Mouse (Mus musculus) limb, embryonic 14.5 days (tissue): ENCODE results near the gene Nfkbid. TPM values are rescaled to one million over a fixed set of nuclear protein-coding genes. Genes with fewer than 3 reads are reported as not detected.
A peak's percentile ranks its signal among the peaks of the same experiment; 100 is the strongest.

Experiments
- ATAC-seq: fragments of 200-750 bp; cut with Nextera tagmentation; 2 replicates; pipeline ENCODE4 v1.8.0; 2017; ENCODE audit warnings: low read depth, moderate number of reproducible peaks, moderate TSS enrichment; ENCODE audit not compliant: low FRiP score
- DNase-seq: peaks from one replicate; pipeline ENCODE4 v3.0.0-alpha.2; 2015; ENCODE audit warnings: low spot score
- H3K27ac ChIP-seq: fragments of 300-500 bp; sonication (generic); replicated peaks from 2 replicates; pipeline ENCODE4 v1.5.1; 2014; ENCODE audit warnings: low read depth, mild to moderate bottlenecking, low read length, moderate library complexity, mixed read lengths
- H3K27me3 ChIP-seq: fragments of 300-500 bp; sonication (generic); 2 replicates; pipeline ENCODE4 v1.6.1; 2014; ENCODE audit warnings: low read length, mixed read lengths; ENCODE audit not compliant: control insufficient read depth, insufficient read depth
- H3K36me3 ChIP-seq: fragments of 300-500 bp; sonication (generic); 2 replicates; pipeline ENCODE4 v1.6.1; 2014; ENCODE audit warnings: mild to moderate bottlenecking, low read length, moderate library complexity, mixed read lengths; ENCODE audit not compliant: control insufficient read depth, insufficient read depth
- H3K4me1 ChIP-seq: fragments of 300-500 bp; sonication (generic); 2 replicates; pipeline ENCODE4 v1.6.1; 2014; ENCODE audit warnings: antibody characterized with exemption, low read length, mixed read lengths; ENCODE audit not compliant: control insufficient read depth, insufficient read depth
- H3K4me2 ChIP-seq: fragments of 300-500 bp; sonication (generic); replicated peaks from 2 replicates; pipeline ENCODE4 v1.6.1; 2014; ENCODE audit warnings: low read depth, mild to moderate bottlenecking, low read length, moderate library complexity; ENCODE audit not compliant: severe bottlenecking
- H3K4me3 ChIP-seq: fragments of 300-500 bp; sonication (generic); replicated peaks from 2 replicates; pipeline ENCODE4 v1.5.1; 2014; ENCODE audit warnings: low read length
- H3K9ac ChIP-seq: fragments of 300-500 bp; sonication (generic); 2 replicates; pipeline ENCODE4 v1.6.1; 2014; ENCODE audit warnings: mild to moderate bottlenecking, low read depth, low read length, moderate library complexity; ENCODE audit not compliant: severe bottlenecking
- H3K9me3 ChIP-seq: fragments of 300-500 bp; sonication (generic); 2 replicates; pipeline ENCODE4 v1.6.1; 2016; ENCODE audit warnings: low read length; ENCODE audit not compliant: control insufficient read depth
- POLR2A ChIP-seq: fragments of 200-500 bp; IDR thresholded peaks from 2 replicates; pipeline ENCODE4 v1.8.0; 2012; ENCODE audit warnings: inconsistent platforms, mild to moderate bottlenecking, moderate library complexity, borderline replicate concordance; ENCODE audit not compliant: insufficient read depth, insufficient read length; ENCODE audit errors: extremely low read depth
- WGBS: fragments of 180-500 bp; shearing (Covaris S2); extraction: QIAGEN DNeasy Blood & Tissue Kit; methylation state at CpG from one replicate; pipeline ENCODE4 v1.1.7; 2014; 5-methylcytosine and 5-hydroxymethylcytosine counted together
- polyA plus RNA-seq, 2 experiments: library from polyadenylated mRNA; depleted of rRNA in 1 of 2; stranded (reverse) in 1 of 2; unstranded in 1 of 2; fragments of >200 nt; fragmentation: Nextera tagmentation in 1 of 2; extraction: Ambion mirVana in 1 of 2; gene quantifications; 2 replicates each; pipeline versions ENCODE4 v1.2.1 to v1.2.3; 2012 to 2014

The Nfkbid gene
- polyA plus RNA-seq, 2 experiments = 2.2 to 3.0 TPM

DNA sequence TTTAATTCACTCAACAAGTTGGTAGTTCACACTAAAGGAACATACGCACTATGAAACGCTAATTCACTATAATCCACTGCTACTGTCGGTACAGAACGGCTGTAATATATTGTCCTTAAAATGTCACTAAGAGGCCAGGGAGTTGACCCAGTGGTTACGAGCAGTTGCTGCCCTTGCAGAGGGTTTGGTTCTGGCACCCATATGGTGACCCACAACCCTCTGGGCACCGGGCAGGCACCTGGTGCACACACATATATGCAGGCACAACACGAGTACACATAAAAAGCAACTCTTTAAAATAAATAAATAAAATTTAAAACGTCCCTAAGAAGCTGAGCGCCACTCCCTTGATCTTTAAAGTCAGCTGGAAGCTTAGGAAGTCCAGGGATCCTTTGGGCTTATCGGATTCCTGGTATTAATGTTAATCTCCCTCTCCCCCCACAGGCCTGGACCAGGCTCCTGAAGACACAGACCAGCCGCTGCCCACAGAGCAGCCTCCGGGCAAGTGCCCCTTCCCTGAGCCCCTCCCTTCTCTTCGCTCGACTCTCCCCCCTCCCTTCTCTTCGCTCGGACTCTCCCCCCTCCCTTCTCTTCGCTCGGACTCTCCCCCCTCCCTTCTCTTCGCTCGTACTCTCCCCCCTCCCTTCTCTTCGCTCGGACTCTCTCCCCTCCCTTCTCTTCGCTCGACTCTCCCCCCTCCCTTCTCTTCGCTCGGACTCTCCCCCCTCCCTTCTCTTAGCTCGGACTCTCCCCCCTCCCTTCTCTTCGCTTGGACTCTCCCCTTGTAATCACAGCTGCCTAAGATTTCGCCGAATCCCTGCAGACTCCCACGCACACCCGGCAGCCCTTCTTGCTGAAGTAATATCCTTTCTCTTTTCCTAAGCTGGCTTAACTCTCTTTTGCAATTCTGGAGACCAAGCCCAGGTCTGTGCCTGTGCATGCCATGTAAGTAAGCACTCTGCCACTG lies 56.2 kb downstream of the Nfkbid start:
- WGBS = 5% methylated on average over 31 of the region's 32 CpGs
- H3K27ac ChIP-seq = no peak overlapping the region
- H3K27me3 ChIP-seq = no peaks in the 10 kb centered on the region
- DNase-seq (no peak), ATAC-seq (no peak)
- no peaks in the 10 kb centered on the region for H3K9me3 ChIP-seq
- H3K9ac ChIP-seq = no peak overlapping the region
- TF ChIP-seq POLR2A = no peak
- H3K4me1 ChIP-seq = no peaks in the 10 kb centered on the region
- H3K4me2 ChIP-seq = peak overlapping the region; percentile 43
- H3K4me3 ChIP-seq = peak overlapping the region; percentile 15
- H3K36me3 ChIP-seq = no peaks in the 10 kb centered on the region

Other genes starting within 250 kb of the Nfkbid start
Only the 30 nearest of the 35 such genes appear.
- gene Polr2i, start 189.8 kb upstream of the Nfkbid start, polyA plus RNA-seq (2012; rRNA removed) = 227 and 250 TPM in 2 replicates
- gene Polr2i, start 189.8 kb upstream of the Nfkbid start, polyA plus RNA-seq (2014; fragmentation: Nextera tagmentation; extraction: Ambion mirVana) = 180 and 186 TPM in 2 replicates
- gene Tbcb, start 189.5 kb upstream of the Nfkbid start, polyA plus RNA-seq (2012; rRNA removed) = 78.9 and 90.3 TPM in 2 replicates
- 168 and 185 TPM in 2 replicates for gene Tbcb, start 189.5 kb upstream of the Nfkbid start, polyA plus RNA-seq (2014; fragmentation: Nextera tagmentation; extraction: Ambion mirVana)
- gene Ovol3, start 186.0 kb upstream of the Nfkbid start, polyA plus RNA-seq (2012; rRNA removed) = 0.24 and 0.42 TPM in 2 replicates
- 0.29 and 0.72 TPM in 2 replicates for gene Ovol3, start 186.0 kb upstream of the Nfkbid start, polyA plus RNA-seq (2014; fragmentation: Nextera tagmentation; extraction: Ambion mirVana)
- 0.10 and 0.23 TPM in 2 replicates for gene Thap8, start 141.6 kb upstream of the Nfkbid start, polyA plus RNA-seq (2012; rRNA removed)
- 0.15 TPM in 1 of 2 replicates, not detected in the other for gene Thap8, start 141.6 kb upstream of the Nfkbid start, polyA plus RNA-seq (2014; fragmentation: Nextera tagmentation; extraction: Ambion mirVana)
- 22.9 and 26.4 TPM in 2 replicates for gene Wdr62, start 141.3 kb upstream of the Nfkbid start, polyA plus RNA-seq (2012; rRNA removed)
- 7.8 and 8.8 TPM in 2 replicates for gene Wdr62, start 141.3 kb upstream of the Nfkbid start, polyA plus RNA-seq (2014; fragmentation: Nextera tagmentation; extraction: Ambion mirVana)
- gene Clip3, start 130.0 kb upstream of the Nfkbid start, polyA plus RNA-seq (2012; rRNA removed) = 106 and 122 TPM in 2 replicates
- 55.1 and 56.7 TPM in 2 replicates for gene Clip3, start 130.0 kb upstream of the Nfkbid start, polyA plus RNA-seq (2014; fragmentation: Nextera tagmentation; extraction: Ambion mirVana)
- gene Alkbh6, start 113.0 kb upstream of the Nfkbid start, polyA plus RNA-seq (2012; rRNA removed) = 124 and 169 TPM in 2 replicates
- gene Alkbh6, start 113.0 kb upstream of the Nfkbid start, polyA plus RNA-seq (2014; fragmentation: Nextera tagmentation; extraction: Ambion mirVana) = 79.7 and 86.6 TPM in 2 replicates
- gene Syne4, start 106.9 kb upstream of the Nfkbid start, polyA plus RNA-seq (2012; rRNA removed) = 141 and 209 TPM in 2 replicates
- 40.3 and 56.2 TPM in 2 replicates for gene Syne4, start 106.9 kb upstream of the Nfkbid start, polyA plus RNA-seq (2014; fragmentation: Nextera tagmentation; extraction: Ambion mirVana)
- gene E130208F15Rik, start 100.0 kb upstream of the Nfkbid start, polyA plus RNA-seq (2012; rRNA removed) = 0.98 and 1.1 TPM in 2 replicates
- gene E130208F15Rik, start 100.0 kb upstream of the Nfkbid start, polyA plus RNA-seq (2014; fragmentation: Nextera tagmentation; extraction: Ambion mirVana) = not detected in 2 replicates
- 18.6 and 19.2 TPM in 2 replicates for gene Sdhaf1, start 97.8 kb upstream of the Nfkbid start, polyA plus RNA-seq (2012; rRNA removed)
- 19.7 and 20.7 TPM in 2 replicates for gene Sdhaf1, start 97.8 kb upstream of the Nfkbid start, polyA plus RNA-seq (2014; fragmentation: Nextera tagmentation; extraction: Ambion mirVana)
- 11.5 and 17.7 TPM in 2 replicates for gene Lrfn3, start 59.0 kb upstream of the Nfkbid start, polyA plus RNA-seq (2012; rRNA removed)
- gene Lrfn3, start 59.0 kb upstream of the Nfkbid start, polyA plus RNA-seq (2014; fragmentation: Nextera tagmentation; extraction: Ambion mirVana) = 6.3 and 6.9 TPM in 2 replicates
- 54.2 and 79.2 TPM in 2 replicates for gene Tyrobp, start 8.0 kb upstream of the Nfkbid start, polyA plus RNA-seq (2012; rRNA removed)
- gene Tyrobp, start 8.0 kb upstream of the Nfkbid start, polyA plus RNA-seq (2014; fragmentation: Nextera tagmentation; extraction: Ambion mirVana) = 69.8 and 84.7 TPM in 2 replicates
- 1.9 and 2.2 TPM in 2 replicates for gene Hcst, start 1.9 kb upstream of the Nfkbid start, polyA plus RNA-seq (2012; rRNA removed)
- gene Hcst, start 1.9 kb upstream of the Nfkbid start, polyA plus RNA-seq (2014; fragmentation: Nextera tagmentation; extraction: Ambion mirVana) = 0.70 and 3.0 TPM in 2 replicates
- 41.9 and 55.5 TPM in 2 replicates for gene Aplp1, start 23.8 kb downstream of the Nfkbid start, polyA plus RNA-seq (2012; rRNA removed)
- 31.4 and 37.4 TPM in 2 replicates for gene Aplp1, start 23.8 kb downstream of the Nfkbid start, polyA plus RNA-seq (2014; fragmentation: Nextera tagmentation; extraction: Ambion mirVana)
- gene Kirrel2, start 36.0 kb downstream of the Nfkbid start, polyA plus RNA-seq (2012; rRNA removed) = 0.06 and 0.13 TPM in 2 replicates
- 0.07 TPM in 1 of 2 replicates, not detected in the other for gene Kirrel2, start 36.0 kb downstream of the Nfkbid start, polyA plus RNA-seq (2014; fragmentation: Nextera tagmentation; extraction: Ambion mirVana)
- 0.03 and 0.06 TPM in 2 replicates for gene Nphs1, start 36.6 kb downstream of the Nfkbid start, polyA plus RNA-seq (2012; rRNA removed)
- gene Nphs1, start 36.6 kb downstream of the Nfkbid start, polyA plus RNA-seq (2014; fragmentation: Nextera tagmentation; extraction: Ambion mirVana) = 0.14 and 0.23 TPM in 2 replicates
- gene Prodh2, start 71.9 kb downstream of the Nfkbid start, polyA plus RNA-seq (2012; rRNA removed) = 0.04 and 0.11 TPM in 2 replicates
- not detected in 2 replicates for gene Prodh2, start 71.9 kb downstream of the Nfkbid start, polyA plus RNA-seq (2014; fragmentation: Nextera tagmentation; extraction: Ambion mirVana)
- gene Arhgap33, start 113.3 kb downstream of the Nfkbid start, polyA plus RNA-seq (2012; rRNA removed) = 66.1 and 91.7 TPM in 2 replicates
- 9.7 and 14.2 TPM in 2 replicates for gene Arhgap33, start 113.3 kb downstream of the Nfkbid start, polyA plus RNA-seq (2014; fragmentation: Nextera tagmentation; extraction: Ambion mirVana)
- 15.4 and 18.6 TPM in 2 replicates for gene Hspb6, start 130.4 kb downstream of the Nfkbid start, polyA plus RNA-seq (2012; rRNA removed)
- 15.7 and 16.8 TPM in 2 replicates for gene Hspb6, start 130.4 kb downstream of the Nfkbid start, polyA plus RNA-seq (2014; fragmentation: Nextera tagmentation; extraction: Ambion mirVana)
- gene Proser3, start 130.6 kb downstream of the Nfkbid start, polyA plus RNA-seq (2012; rRNA removed) = 31.8 and 47.3 TPM in 2 replicates
- 9.4 and 10.8 TPM in 2 replicates for gene Proser3, start 130.6 kb downstream of the Nfkbid start, polyA plus RNA-seq (2014; fragmentation: Nextera tagmentation; extraction: Ambion mirVana)
- gene Lin37, start 138.1 kb downstream of the Nfkbid start, polyA plus RNA-seq (2012; rRNA removed) = 35.8 and 38.7 TPM in 2 replicates
- gene Lin37, start 138.1 kb downstream of the Nfkbid start, polyA plus RNA-seq (2014; fragmentation: Nextera tagmentation; extraction: Ambion mirVana) = 38.5 and 45.8 TPM in 2 replicates
- gene U2af1l4, start 141.6 kb downstream of the Nfkbid start, polyA plus RNA-seq (2012; rRNA removed) = 71.8 and 75.8 TPM in 2 replicates
- 95.6 and 99.2 TPM in 2 replicates for gene U2af1l4, start 141.6 kb downstream of the Nfkbid start, polyA plus RNA-seq (2014; fragmentation: Nextera tagmentation; extraction: Ambion mirVana)
- gene Gm49396, start 141.6 kb downstream of the Nfkbid start, polyA plus RNA-seq (2012; rRNA removed) = 7.3 and 8.9 TPM in 2 replicates
- 5.0 and 7.4 TPM in 2 replicates for gene Gm49396, start 141.6 kb downstream of the Nfkbid start, polyA plus RNA-seq (2014; fragmentation: Nextera tagmentation; extraction: Ambion mirVana)
- 141 and 161 TPM in 2 replicates for gene Psenen, start 141.9 kb downstream of the Nfkbid start, polyA plus RNA-seq (2012; rRNA removed)
- 136 and 137 TPM in 2 replicates for gene Psenen, start 141.9 kb downstream of the Nfkbid start, polyA plus RNA-seq (2014; fragmentation: Nextera tagmentation; extraction: Ambion mirVana)
- 5.2 and 6.0 TPM in 2 replicates for gene Igflr1, start 143.7 kb downstream of the Nfkbid start, polyA plus RNA-seq (2012; rRNA removed)
- gene Igflr1, start 143.7 kb downstream of the Nfkbid start, polyA plus RNA-seq (2014; fragmentation: Nextera tagmentation; extraction: Ambion mirVana) = 1.7 and 4.9 TPM in 2 replicates
- gene Kmt2b, start 167.0 kb downstream of the Nfkbid start, polyA plus RNA-seq (2012; rRNA removed) = 62.0 and 73.8 TPM in 2 replicates
- gene Kmt2b, start 167.0 kb downstream of the Nfkbid start, polyA plus RNA-seq (2014; fragmentation: Nextera tagmentation; extraction: Ambion mirVana) = 13.1 and 15.4 TPM in 2 replicates
- 0.51 and 0.55 TPM in 2 replicates for gene Zbtb32, start 177.2 kb downstream of the Nfkbid start, polyA plus RNA-seq (2012; rRNA removed)
- gene Zbtb32, start 177.2 kb downstream of the Nfkbid start, polyA plus RNA-seq (2014; fragmentation: Nextera tagmentation; extraction: Ambion mirVana) = 0.62 and 0.67 TPM in 2 replicates
- 4.7 and 5.7 TPM in 2 replicates for gene Upk1a, start 191.1 kb downstream of the Nfkbid start, polyA plus RNA-seq (2012; rRNA removed)
- 1.2 and 1.7 TPM in 2 replicates for gene Upk1a, start 191.1 kb downstream of the Nfkbid start, polyA plus RNA-seq (2014; fragmentation: Nextera tagmentation; extraction: Ambion mirVana)
- 607 and 677 TPM in 2 replicates for gene Cox6b1, start 204.4 kb downstream of the Nfkbid start, polyA plus RNA-seq (2012; rRNA removed)
- gene Cox6b1, start 204.4 kb downstream of the Nfkbid start, polyA plus RNA-seq (2014; fragmentation: Nextera tagmentation; extraction: Ambion mirVana) = 799 and 875 TPM in 2 replicates
- gene Etv2, start 214.1 kb downstream of the Nfkbid start, polyA plus RNA-seq (2012; rRNA removed) = 0.17 TPM in 1 of 2 replicates, not detected in the other
- gene Etv2, start 214.1 kb downstream of the Nfkbid start, polyA plus RNA-seq (2014; fragmentation: Nextera tagmentation; extraction: Ambion mirVana) = 0.19 TPM in 1 of 2 replicates, not detected in the other